Mouse (Mus musculus): Measurements from ENCODE around the gene Cytip. TPM values are rescaled to one million over a fixed set of nuclear protein-coding genes. Genes with fewer than 3 reads are reported as not detected.

Cytip gene
- polyA plus RNA-seq (2011; ENCODE audit: insufficient read length, low read depth, missing spikeins): 0.40 TPM in 1 of 2 replicates, not detected in the other

DNA sequence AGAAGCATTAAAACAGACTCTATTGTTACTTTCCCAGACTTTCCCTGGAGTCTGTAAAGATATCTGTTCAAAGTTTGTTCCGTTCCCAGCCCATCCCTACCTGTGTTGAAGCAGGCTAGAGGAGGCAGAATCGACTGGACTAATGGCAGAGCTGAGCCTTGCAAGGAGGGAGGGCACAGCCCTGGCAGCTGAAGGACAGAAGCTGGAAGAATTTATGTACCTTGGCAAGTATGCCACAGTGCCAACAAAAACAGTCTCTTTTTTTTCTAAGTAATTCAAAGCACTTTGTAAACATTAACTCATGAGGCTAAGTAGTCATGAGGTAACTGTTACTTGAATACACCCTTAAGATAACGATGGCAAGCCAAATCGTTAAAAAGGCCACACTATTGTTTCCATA is at the start of gene Cytip:
Gene Cytip, minus strand, starts transcription at position 187 of the 400 bp plus-strand sequence.
- TF ChIP-seq POLR2A (IDR thresholded peaks at IDR 0.05; ENCODE audit: low read depth, low read length): no peak
- TF ChIP-seq CTCF (IDR thresholded peaks at IDR 0.05; ENCODE audit: borderline replicate concordance, insufficient read depth, low read length): no peak
- Histone ChIP-seq H3K27ac (ENCODE audit: insufficient read depth, low read length) (no peak within 1 kb of the TSS), H3K4me3 (ENCODE audit: insufficient read depth, low read length) (no peak within 1 kb of the TSS), H3K4me1 (ENCODE audit: control insufficient read depth, insufficient read depth, low read length) (no peaks in the 10 kb centered on the region; the same call in 1 of the 2 replicates)

DNA sequence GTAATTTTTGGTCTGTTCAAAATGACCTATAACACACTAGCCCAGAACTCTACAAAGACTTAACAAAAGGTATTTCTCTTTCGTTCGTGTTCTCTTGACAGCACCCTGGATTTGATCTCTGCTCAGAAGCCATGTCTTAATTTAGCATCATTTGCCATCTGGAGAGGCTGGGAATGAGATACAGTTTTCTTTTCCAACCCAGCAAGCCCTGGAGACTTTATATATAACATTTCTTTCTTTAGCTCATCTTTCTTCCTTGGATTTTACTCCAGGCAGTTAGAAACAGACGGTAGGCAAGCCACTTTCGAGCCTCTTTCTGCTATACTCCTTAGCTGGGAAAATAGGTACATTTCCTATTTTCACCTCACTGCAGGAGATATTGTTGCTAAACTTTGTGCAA is 45.3 kb upstream of the Cytip start:
- H3K4me1 ChIP-seq (ENCODE audit: control insufficient read depth, insufficient read depth, low read length): no peaks in the 10 kb centered on the region
- no peak overlapping the region for H3K27ac ChIP-seq (ENCODE audit: insufficient read depth, low read length)
- no peak overlapping the region for H3K4me3 ChIP-seq (ENCODE audit: insufficient read depth, low read length)
- TF ChIP-seq CTCF (IDR thresholded peaks at IDR 0.05; ENCODE audit: borderline replicate concordance, insufficient read depth, low read length) (no peak), POLR2A (IDR thresholded peaks at IDR 0.05; ENCODE audit: low read depth, low read length) (no peak)

- Histone ChIP-seq H3K4me3 (ENCODE audit: insufficient read depth, low read length) (no peak overlapping the region), H3K4me1 (ENCODE audit: control insufficient read depth, insufficient read depth, low read length) (no peaks in the 10 kb centered on the region), H3K27ac (ENCODE audit: insufficient read depth, low read length) (no peak overlapping the region)
- TF ChIP-seq POLR2A (IDR thresholded peaks at IDR 0.05; ENCODE audit: low read depth, low read length): no peak
These were observed 42.2 kb upstream of the Cytip start for GRCm38 (mm10) chr2:58237487-58237886.

DNA sequence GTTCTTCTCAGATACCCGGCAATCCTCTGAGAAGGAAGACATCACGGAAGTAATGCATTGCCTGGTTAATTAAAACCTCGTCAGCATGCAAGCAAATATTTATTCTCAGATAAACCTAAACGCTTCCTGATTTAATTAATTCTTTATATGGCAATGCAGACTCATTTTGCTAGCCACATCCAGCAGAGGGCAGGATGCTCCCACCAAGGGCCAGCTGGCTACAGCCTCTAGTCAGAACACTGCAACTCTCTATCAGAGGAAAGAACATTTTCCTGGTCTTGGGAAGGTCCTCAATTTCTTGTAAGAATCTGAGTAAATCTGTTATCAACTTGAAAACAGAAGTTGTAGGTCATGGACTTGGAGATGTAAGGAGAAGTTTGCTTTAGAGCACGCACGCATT is 4.1 kb upstream of the Cytip start:
- TF ChIP-seq CTCF (IDR thresholded peaks at IDR 0.05; ENCODE audit: borderline replicate concordance, insufficient read depth, low read length): peak; percentile 69; the same call in 1 of the 2 replicates
- no peak for TF ChIP-seq POLR2A (IDR thresholded peaks at IDR 0.05; ENCODE audit: low read depth, low read length)
- Histone ChIP-seq H3K4me1 (ENCODE audit: control insufficient read depth, insufficient read depth, low read length) (no peaks in the 10 kb centered on the region; the same call in 1 of the 2 replicates), H3K4me3 (ENCODE audit: insufficient read depth, low read length) (no peak overlapping the region), H3K27ac (ENCODE audit: insufficient read depth, low read length) (no peak overlapping the region)

GRCm38 (mm10) chr2:58196880-58197279 is 1.5 kb upstream of the Cytip start:
- H3K4me1 ChIP-seq (ENCODE audit: control insufficient read depth, insufficient read depth, low read length): no peaks in the 10 kb centered on the region; the same call in 1 of the 2 replicates
- no peak overlapping the region for H3K4me3 ChIP-seq (ENCODE audit: insufficient read depth, low read length)
- H3K27ac ChIP-seq (ENCODE audit: insufficient read depth, low read length): no peak overlapping the region
- TF ChIP-seq CTCF (IDR thresholded peaks at IDR 0.05; ENCODE audit: borderline replicate concordance, insufficient read depth, low read length) (no peak), POLR2A (IDR thresholded peaks at IDR 0.05; ENCODE audit: low read depth, low read length) (no peak)

GRCm38 (mm10) chr2:58194422-58195115 is 763 bp downstream of the Cytip start:
- Histone ChIP-seq H3K4me1 (ENCODE audit: control insufficient read depth, insufficient read depth, low read length) (no peaks in the 10 kb centered on the region; the same call in 1 of the 2 replicates), H3K4me3 (ENCODE audit: insufficient read depth, low read length) (no peak overlapping the region), H3K27ac (ENCODE audit: insufficient read depth, low read length) (no peak overlapping the region)
- TF ChIP-seq POLR2A (IDR thresholded peaks at IDR 0.05; ENCODE audit: low read depth, low read length) (no peak), CTCF (IDR thresholded peaks at IDR 0.05; ENCODE audit: borderline replicate concordance, insufficient read depth, low read length) (no peak)

- H3K4me3 ChIP-seq (ENCODE audit: insufficient read depth, low read length): no peak overlapping the region
- TF ChIP-seq POLR2A (IDR thresholded peaks at IDR 0.05; ENCODE audit: low read depth, low read length) (no peak), CTCF (IDR thresholded peaks at IDR 0.05; ENCODE audit: borderline replicate concordance, insufficient read depth, low read length) (no peak)
- no peaks in the 10 kb centered on the region; the same call in 1 of the 2 replicates for H3K4me1 ChIP-seq (ENCODE audit: control insufficient read depth, insufficient read depth, low read length)
- H3K27ac ChIP-seq (ENCODE audit: insufficient read depth, low read length): no peak overlapping the region
These were observed 3.2 kb downstream of the Cytip start for GRCm38 (mm10) chr2:58192160-58192559.

GRCm38 (mm10) chr2:58189501-58189900 is 5.8 kb downstream of the Cytip start:
- no peak overlapping the region for H3K4me3 ChIP-seq (ENCODE audit: insufficient read depth, low read length)
- no peak for TF ChIP-seq POLR2A (IDR thresholded peaks at IDR 0.05; ENCODE audit: low read depth, low read length)
- no peak for TF ChIP-seq CTCF (IDR thresholded peaks at IDR 0.05; ENCODE audit: borderline replicate concordance, insufficient read depth, low read length)
- H3K27ac ChIP-seq (ENCODE audit: insufficient read depth, low read length): no peak overlapping the region
- H3K4me1 ChIP-seq (ENCODE audit: control insufficient read depth, insufficient read depth, low read length): no peaks in the 10 kb centered on the region

- Histone ChIP-seq H3K27ac (ENCODE audit: insufficient read depth, low read length) (no peak overlapping the region), H3K4me1 (ENCODE audit: control insufficient read depth, insufficient read depth, low read length) (no peaks in the 10 kb centered on the region), H3K4me3 (ENCODE audit: insufficient read depth, low read length) (no peak overlapping the region)
- TF ChIP-seq POLR2A (IDR thresholded peaks at IDR 0.05; ENCODE audit: low read depth, low read length) (no peak), CTCF (IDR thresholded peaks at IDR 0.05; ENCODE audit: borderline replicate concordance, insufficient read depth, low read length) (no peak)
These were observed 6.4 kb downstream of the Cytip start for GRCm38 (mm10) chr2:58188903-58189302.

- Histone ChIP-seq H3K4me3 (ENCODE audit: insufficient read depth, low read length) (no peak overlapping the region), H3K27ac (ENCODE audit: insufficient read depth, low read length) (no peak overlapping the region), H3K4me1 (ENCODE audit: control insufficient read depth, insufficient read depth, low read length) (no peaks in the 10 kb centered on the region)
- TF ChIP-seq CTCF (IDR thresholded peaks at IDR 0.05; ENCODE audit: borderline replicate concordance, insufficient read depth, low read length): no peak
- no peak for TF ChIP-seq POLR2A (IDR thresholded peaks at IDR 0.05; ENCODE audit: low read depth, low read length)
These were observed 7.9 kb downstream of the Cytip start for GRCm38 (mm10) chr2:58187310-58188051.

Data from embryonic fibroblast, embryonic 13.5 days (primary cell).